Mouse (Mus musculus) spleen, embryonic (tissue): ENCODE data around the gene Fbxw9.

ENCODE experiments used
- CTCF ChIA-PET: fragments of 350-600 bp; sonication (Branson Sonifier 250); formaldehyde crosslinking; loops from one replicate; lab custom pipeline; 2022; lab: Charles Lee

Gene Fbxw9

GRCm38 (mm10) chr8:85059879-85060616, at the start of gene Fbxw9:
TSS of gene Fbxw9 (plus strand) at chr8:85060055.
- CTCF ChIA-PET, result interaction anchor here (0.6 kb wide), 1 partner anchor 26 kb away, joined by 4 read pairs; no protein-coding TSS in a partner anchor

- CTCF ChIA-PET, result no interaction called here
Observed at GRCm38 (mm10) chr8:85011242-85011641, 48.6 kb upstream of the Fbxw9 start.

- CTCF ChIA-PET, result interaction anchor here (1.1 kb wide), 1 partner anchor 63 kb away, joined by 11 read pairs; no protein-coding TSS in a partner anchor
Observed at GRCm38 (mm10) chr8:85013230-85013840, 46.5 kb upstream of the Fbxw9 start.

- CTCF ChIA-PET, result no interaction called here
Observed at GRCm38 (mm10) chr8:85014431-85014830, 45.4 kb upstream of the Fbxw9 start, which contains the start of gene Best2. TSS of gene Best2 (minus strand) at chr8:85014531.

- CTCF ChIA-PET, result interaction anchor here (0.6 to 0.7 kb wide), 2 partner anchors 48 to 100 kb away, joined by 4 read pairs; partner anchors contain the start of genes Gm49661 and Prdx2
Observed at GRCm38 (mm10) chr8:85016724-85017123, 43.1 kb upstream of the Fbxw9 start.

GRCm38 (mm10) chr8:85017209-85017608, 42.6 kb upstream of the Fbxw9 start:
- CTCF ChIA-PET, result no interaction called here

GRCm38 (mm10) chr8:85021514-85022055, 38.3 kb upstream of the Fbxw9 start:
- CTCF ChIA-PET, result interaction anchor here (0.5 kb wide), 1 partner anchor 15 kb away, joined by 3 read pairs; the partner anchor contains the start of gene Tnpo2

- CTCF ChIA-PET, result interaction anchor here (0.6 to 0.9 kb wide), 2 partner anchors 95 to 167 kb away, joined by 3 to 13 read pairs; partner anchors contain the start of gene Farsa
Observed at GRCm38 (mm10) chr8:85023846-85024245, 36.0 kb upstream of the Fbxw9 start.

- CTCF ChIA-PET, result no interaction called here
Observed at GRCm38 (mm10) chr8:85025098-85025932, 34.5 kb upstream of the Fbxw9 start, which contains the start of gene Asna1. TSS of gene Asna1 (minus strand) at chr8:85025281.

GRCm38 (mm10) chr8:85026670-85027515, 33.0 kb upstream of the Fbxw9 start, which contains the start of gene Trir:
TSS of gene Trir (plus strand) at chr8:85026823.
- CTCF ChIA-PET, result interaction anchor here (0.5 to 0.6 kb wide), 2 partner anchors 10 to 321 kb away, joined by 3 to 4 read pairs; partner anchors contain the start of gene Tnpo2

- CTCF ChIA-PET, result no interaction called here
Observed at GRCm38 (mm10) chr8:85027516-85027855, 32.4 kb upstream of the Fbxw9 start.

- CTCF ChIA-PET, result no interaction called here
Observed at GRCm38 (mm10) chr8:85027922-85028321, 31.9 kb upstream of the Fbxw9 start.

- CTCF ChIA-PET, result no interaction called here
Observed at GRCm38 (mm10) chr8:85029271-85029670, 30.6 kb upstream of the Fbxw9 start.

- CTCF ChIA-PET, result no interaction called here
Observed at GRCm38 (mm10) chr8:85032622-85033311, 27.1 kb upstream of the Fbxw9 start.

GRCm38 (mm10) chr8:85033867-85034266, 26.0 kb upstream of the Fbxw9 start:
- CTCF ChIA-PET, result interaction anchor here (0.6 kb wide), 1 partner anchor 27 kb away, joined by 4 read pairs; no protein-coding TSS in a partner anchor

GRCm38 (mm10) chr8:85034764-85035163, 25.1 kb upstream of the Fbxw9 start:
- CTCF ChIA-PET, result no interaction called here

- CTCF ChIA-PET, result interaction anchor here (0.5 kb wide), 1 partner anchor 1011 kb away, joined by 6 read pairs; no protein-coding TSS in a partner anchor
Observed at GRCm38 (mm10) chr8:85035165-85035727, 24.6 kb upstream of the Fbxw9 start.

- CTCF ChIA-PET, result interaction anchor here (0.5 to 1.8 kb wide), 2 partner anchors 61 to 1011 kb away, joined by 4 to 6 read pairs; no protein-coding TSS in a partner anchor
Observed at GRCm38 (mm10) chr8:85035728-85036310, 24.0 kb upstream of the Fbxw9 start.

- CTCF ChIA-PET, result interaction anchor here (0.6 to 1.8 kb wide), 2 partner anchors 10 to 62 kb away, joined by 4 read pairs; partner anchors contain the start of gene Trir
Observed at GRCm38 (mm10) chr8:85036381-85036717, 23.5 kb upstream of the Fbxw9 start.
